Mouse (Mus musculus) liver, postnatal 0 days (tissue): ENCODE data around the gene Ehmt2.
"Not testable (repeated sequence)": the region's sequence is repeated elsewhere in the genome, so short reads cannot be mapped to it uniquely, and the experiment has no call there.

Source experiments
- CTCF ChIP-seq: sonication (generic); IDR thresholded peaks from 2 replicates; pipeline ENCODE4 v1.5.1; 2016; ENCODE audit warnings: antibody characterized with exemption, low read depth
- EP300 ChIP-seq: IDR thresholded peaks from 2 replicates; pipeline ENCODE4 v1.6.1; 2016; ENCODE audit warnings: antibody characterized with exemption, low read depth, mild to moderate bottlenecking

- not testable (repeated sequence) for TF ChIP-seq CTCF, EP300
Measured at GRCm38 (mm10) chr17:34959130-34959778, 61.0 kb downstream of the Ehmt2 start, which contains the start of gene Hspa1b.
